Mouse (Mus musculus) hindbrain, embryonic 13.5 days (tissue): Measurements from ENCODE around the gene Id1. TPM values are rescaled to one million over a fixed set of nuclear protein-coding genes. Genes with fewer than 3 reads are reported as not detected.

ENCODE experiments used
- ATAC-seq: fragments of 200-750 bp; cut with Nextera tagmentation; 2 replicates; pipeline ENCODE4 v1.8.0; 2017; ENCODE audit warnings: moderate TSS enrichment; ENCODE audit not compliant: low FRiP score
- H3K27ac ChIP-seq: fragments of 300-500 bp; sonication (generic); 2 replicates; pipeline ENCODE4 v1.5.1; 2015; ENCODE audit warnings: inconsistent platforms, mild to moderate bottlenecking, moderate library complexity
- H3K27me3 ChIP-seq: fragments of 300-500 bp; sonication (generic); 2 replicates; pipeline ENCODE4 v1.6.1; 2015; ENCODE audit warnings: mild to moderate bottlenecking, inconsistent platforms
- H3K36me3 ChIP-seq: fragments of 300-500 bp; sonication (generic); 2 replicates; pipeline ENCODE4 v1.6.1; 2015; ENCODE audit warnings: mild to moderate bottlenecking, inconsistent platforms
- H3K4me1 ChIP-seq: fragments of 300-500 bp; sonication (generic); replicated peaks from 2 replicates; pipeline ENCODE4 v1.6.1; 2015; ENCODE audit warnings: inconsistent platforms
- H3K4me2 ChIP-seq: fragments of 300-500 bp; sonication (generic); 2 replicates; pipeline ENCODE4 v1.6.1; 2015; ENCODE audit warnings: inconsistent platforms, mild to moderate bottlenecking, moderate library complexity
- H3K4me3 ChIP-seq: fragments of 300-500 bp; sonication (generic); 2 replicates; pipeline ENCODE4 v1.5.1; 2015; ENCODE audit warnings: mild to moderate bottlenecking, inconsistent platforms
- H3K9ac ChIP-seq: fragments of 300-500 bp; sonication (generic); 2 replicates; pipeline ENCODE4 v1.6.1; 2015; ENCODE audit warnings: mild to moderate bottlenecking, inconsistent platforms
- H3K9me3 ChIP-seq: fragments of 300-500 bp; sonication (generic); 2 replicates; pipeline ENCODE4 v1.6.1; 2016; ENCODE audit warnings: inconsistent platforms
- WGBS: fragments of 180-500 bp; shearing (Covaris S2); methylation state at CpG from one replicate; pipeline ENCODE4 v1.1.7; 2015; 5-methylcytosine and 5-hydroxymethylcytosine counted together
- polyA plus RNA-seq: library from polyadenylated mRNA; unstranded; fragments of >200 nt; fragmentation: Nextera tagmentation; extraction: Ambion mirVana; gene quantifications from 2 replicates; pipeline ENCODE4 v1.2.1, GENCODE M21; 2015

Gene Id1
- polyA plus RNA-seq, 1 experiment from 2014 or later: 87.0 TPM

GRCm38 (mm10) chr2:152726213-152726612, 9.8 kb upstream of the Id1 start:
- no peak overlapping the region for H3K4me2 ChIP-seq
- ATAC-seq: no peak
- 90% methylated on average over 6 of the region's 6 CpGs for WGBS
- H3K27me3 ChIP-seq: no peaks in the 10 kb centered on the region
- no peaks in the 10 kb centered on the region for H3K36me3 ChIP-seq
- no peak overlapping the region for H3K27ac ChIP-seq
- no peak overlapping the region for H3K4me3 ChIP-seq
- H3K9me3 ChIP-seq: no peaks in the 10 kb centered on the region
- no peak overlapping the region for H3K9ac ChIP-seq
- peaks cover 40% of the 10 kb centered on the region for H3K4me1 ChIP-seq

GRCm38 (mm10) chr2:152726751-152727335, 9.2 kb upstream of the Id1 start:
- H3K9ac ChIP-seq: no peak overlapping the region; the same call in 1 of the 2 replicates
- 74% methylated on average over 6 of the region's 6 CpGs for WGBS

GRCm38 (mm10) chr2:152727795-152728510, 8.1 kb upstream of the Id1 start:
- peak overlapping the region; percentile 67 for H3K27ac ChIP-seq
- H3K9ac ChIP-seq: peak overlapping the region; percentile 26; the same call in 1 of the 2 replicates
- no peaks in the 10 kb centered on the region for H3K9me3 ChIP-seq
- H3K4me3 ChIP-seq: no peak overlapping the region
- H3K27me3 ChIP-seq: no peaks in the 10 kb centered on the region
- H3K4me2 ChIP-seq: no peak overlapping the region
- 79% methylated on average over 14 of the region's 14 CpGs for WGBS
- no peak for ATAC-seq
- H3K4me1 ChIP-seq: peaks cover 40% of the 10 kb centered on the region
- H3K36me3 ChIP-seq: no peaks in the 10 kb centered on the region

More at GRCm38 (mm10) chr2:152726751-152727335, 9.2 kb upstream of the Id1 start:
- Histone ChIP-seq H3K27me3 (no peaks in the 10 kb centered on the region), H3K4me1 (peaks cover 40% of the 10 kb centered on the region), H3K4me2 (no peak overlapping the region), H3K36me3 (no peaks in the 10 kb centered on the region), H3K9me3 (no peaks in the 10 kb centered on the region), H3K27ac (peak overlapping the region; percentile 67; the same call in 1 of the 2 replicates), H3K4me3 (no peak overlapping the region)
- ATAC-seq: no peak

GRCm38 (mm10) chr2:152728594-152728993, 7.5 kb upstream of the Id1 start:
- Histone ChIP-seq H3K4me1 (peaks cover 38% of the 10 kb centered on the region), H3K27me3 (no peaks in the 10 kb centered on the region), H3K36me3 (no peaks in the 10 kb centered on the region), H3K9me3 (no peaks in the 10 kb centered on the region), H3K27ac (peak overlapping the region; percentile 67; the same call in 1 of the 2 replicates), H3K4me2 (no peak overlapping the region), H3K9ac (no peak overlapping the region), H3K4me3 (no peak overlapping the region)
- 83% methylated on average over 7 of the region's 7 CpGs for WGBS
- ATAC-seq: no peak

GRCm38 (mm10) chr2:152729013-152729635, 6.9 kb upstream of the Id1 start:
- no peak overlapping the region for H3K4me3 ChIP-seq
- H3K27ac ChIP-seq: peak overlapping the region; percentile 67
- no peaks in the 10 kb centered on the region for H3K36me3 ChIP-seq
- no peak overlapping the region for H3K4me2 ChIP-seq
- 57% methylated on average over 8 of the region's 8 CpGs for WGBS
- ATAC-seq: no peak
- H3K9me3 ChIP-seq: no peaks in the 10 kb centered on the region
- H3K9ac ChIP-seq: no peak overlapping the region; the same call in 1 of the 2 replicates
- H3K27me3 ChIP-seq: no peaks in the 10 kb centered on the region
- peaks cover 33% of the 10 kb centered on the region for H3K4me1 ChIP-seq

GRCm38 (mm10) chr2:152729636-152730020, 6.4 kb upstream of the Id1 start:
- Histone ChIP-seq H3K9me3 (no peaks in the 10 kb centered on the region), H3K4me1 (peaks cover 34% of the 10 kb centered on the region), H3K27me3 (no peaks in the 10 kb centered on the region), H3K27ac (peak overlapping the region; percentile 67), H3K4me3 (no peak overlapping the region), H3K36me3 (no peaks in the 10 kb centered on the region), H3K9ac (no peak overlapping the region; the same call in 1 of the 2 replicates), H3K4me2 (no peak overlapping the region)
- 30% methylated on average over 7 of the region's 7 CpGs for WGBS
- ATAC-seq: peak; percentile 47

- ATAC-seq: no peak
- no peak overlapping the region for H3K4me2 ChIP-seq
- H3K9me3 ChIP-seq: no peaks in the 10 kb centered on the region
- H3K27ac ChIP-seq: no peak overlapping the region
- 85% methylated on average over 2 of the region's 2 CpGs for WGBS
- H3K4me3 ChIP-seq: no peak overlapping the region
- no peak overlapping the region for H3K9ac ChIP-seq
- H3K27me3 ChIP-seq: no peaks in the 10 kb centered on the region
- peaks cover 50% of the 10 kb centered on the region for H3K4me1 ChIP-seq
- no peaks in the 10 kb centered on the region for H3K36me3 ChIP-seq
Observed at GRCm38 (mm10) chr2:152733201-152733600, 2.9 kb upstream of the Id1 start.

- WGBS: 9% methylated on average over 10 of the region's 10 CpGs
- no peaks in the 10 kb centered on the region for H3K36me3 ChIP-seq
- peak overlapping the region; percentile 91 for H3K4me2 ChIP-seq
- H3K9ac ChIP-seq: peak overlapping the region; percentile 59
- H3K4me3 ChIP-seq: peak overlapping the region; percentile 58
- H3K27ac ChIP-seq: peak overlapping the region; percentile 85
- no peak for ATAC-seq
- no peaks in the 10 kb centered on the region for H3K9me3 ChIP-seq
- H3K27me3 ChIP-seq: no peaks in the 10 kb centered on the region
- peaks cover 57% of the 10 kb centered on the region for H3K4me1 ChIP-seq
Observed at GRCm38 (mm10) chr2:152734501-152734900, 1.6 kb upstream of the Id1 start.

GRCm38 (mm10) chr2:152734984-152735383, 1.1 kb upstream of the Id1 start:
- Histone ChIP-seq H3K36me3 (no peaks in the 10 kb centered on the region), H3K27me3 (no peaks in the 10 kb centered on the region), H3K9me3 (no peaks in the 10 kb centered on the region), H3K9ac (peak overlapping the region; percentile 59), H3K27ac (peak overlapping the region; percentile 85), H3K4me2 (peak overlapping the region; percentile 91), H3K4me3 (peak overlapping the region; percentile 58), H3K4me1 (peaks cover 57% of the 10 kb centered on the region)
- peak; percentile 86 for ATAC-seq
- WGBS: under 1% methylated on average over 28 of the region's 28 CpGs

- peaks cover 69% of the 10 kb centered on the region for H3K4me1 ChIP-seq
- H3K4me2 ChIP-seq: peak overlapping the region; percentile 91
- H3K27ac ChIP-seq: peak overlapping the region; percentile 85
- no peaks in the 10 kb centered on the region for H3K9me3 ChIP-seq
- WGBS: under 1% methylated on average over 22 of the region's 22 CpGs
- no peaks in the 10 kb centered on the region for H3K27me3 ChIP-seq
- peak overlapping the region; percentile 79 for H3K9ac ChIP-seq
- ATAC-seq: no peak
- no peaks in the 10 kb centered on the region for H3K36me3 ChIP-seq
- peak overlapping the region; percentile 58 for H3K4me3 ChIP-seq
Observed at GRCm38 (mm10) chr2:152736748-152737147, 697 bp downstream of the Id1 start.

- peak overlapping the region; percentile 79 for H3K9ac ChIP-seq
- peak overlapping the region; percentile 58 for H3K4me3 ChIP-seq
- 7% methylated on average over 10 of the region's 10 CpGs for WGBS
- H3K9me3 ChIP-seq: no peaks in the 10 kb centered on the region
- ATAC-seq: no peak
- H3K27ac ChIP-seq: peak overlapping the region; percentile 85
- peak overlapping the region; percentile 91 for H3K4me2 ChIP-seq
- H3K4me1 ChIP-seq: peaks cover 73% of the 10 kb centered on the region
- H3K36me3 ChIP-seq: no peaks in the 10 kb centered on the region
- no peaks in the 10 kb centered on the region for H3K27me3 ChIP-seq
Observed at GRCm38 (mm10) chr2:152737306-152738221, 1.5 kb downstream of the Id1 start.
